ENCODE assay signal across 9 mouse cellular contexts in the genomic region with DNA sequence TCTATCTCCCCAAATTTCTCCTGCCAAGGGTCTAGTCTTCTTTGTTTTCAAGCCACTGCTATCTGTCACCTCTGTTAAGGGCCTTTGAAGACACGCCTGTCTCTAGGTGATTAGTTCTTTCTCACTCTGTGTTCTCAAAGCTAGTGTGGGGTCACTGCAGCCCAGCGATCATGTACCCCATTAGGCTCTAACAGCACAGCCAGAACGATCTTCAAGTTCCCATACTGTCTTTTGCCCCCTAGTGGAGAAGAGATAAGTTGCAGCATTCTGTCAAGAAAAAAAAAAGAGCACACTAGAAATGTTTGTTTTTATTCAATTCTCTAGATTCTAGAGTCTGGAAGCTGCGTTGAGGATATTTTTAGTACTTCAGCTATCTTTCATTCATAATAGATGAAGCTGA.
DNase-seq lines count a peak whose midpoint lies in the region; ATAC-seq lines count a peak whose summit lies in the region.
"Had no signal": no experiment of that assay in that cellular context is flagged by ENCODE, and none has a peak within 500 bp of the region (broad histone marks: within the 10 kb centered on the region; RNA-seq: fewer than 3 reads in every experiment).

No protein-coding gene starts in this region.

- no peak overlapping the region for H3K4me3 ChIP-seq in hindbrain, embryonic 14.5 days (replicated peaks; ENCODE audit: low read length)
- no peak overlapping the region for H3K4me3 ChIP-seq in hindbrain, embryonic 13.5 days
- H3K4me3 ChIP-seq: embryonic facial prominence, embryonic 15.5 days; limb, embryonic 13.5 days had no signal

- no peak for ATAC-seq in hindbrain, embryonic 14.5 days (ENCODE audit: low FRiP score)
- no peak for ATAC-seq in hindbrain, embryonic 13.5 days (ENCODE audit: low FRiP score)

- peak; percentile 63 for DNase-seq in hindbrain, embryonic 14.5 days (ENCODE audit: low spot score)
- DNase-seq in thymus, postnatal 0 days (ENCODE audit: low spot score), result peak; percentile 15
- no peak for DNase-seq in thymus, postnatal 25 days
- peak; percentile 16 for DNase-seq in embryo, embryonic 11.5 days (ENCODE audit: low read depth, low spot score)
- no peak for DNase-seq in frontal cortex, postnatal 10 days (ENCODE audit: low spot score in 2 of 2)
- DNase-seq in urinary bladder, postnatal 14 days (ENCODE audit: low spot score), result no peak

- 38% methylated on average over 4 of the region's 4 CpGs for WGBS in hindbrain, embryonic 14.5 days
- WGBS in hindbrain, embryonic 13.5 days, result 33% methylated on average over 4 of the region's 4 CpGs

- H3K27ac ChIP-seq in hindbrain, embryonic 14.5 days, result no peak overlapping the region
- no peak overlapping the region for H3K27ac ChIP-seq in hindbrain, embryonic 13.5 days
- H3K27ac ChIP-seq: embryonic facial prominence, embryonic 15.5 days; limb, embryonic 13.5 days had no signal

- no peaks in the 10 kb centered on the region for H3K9me3 ChIP-seq in hindbrain, embryonic 14.5 days (ENCODE audit: control insufficient read depth, low read length)
- H3K9me3 ChIP-seq in hindbrain, embryonic 13.5 days, result no peaks in the 10 kb centered on the region
- H3K9me3 ChIP-seq: embryonic facial prominence, embryonic 15.5 days; limb, embryonic 13.5 days had no signal

- no peaks in the 10 kb centered on the region for H3K27me3 ChIP-seq in hindbrain, embryonic 14.5 days (ENCODE audit: control insufficient read depth, insufficient read depth, low read length)
- no peaks in the 10 kb centered on the region for H3K27me3 ChIP-seq in hindbrain, embryonic 13.5 days
- H3K27me3 ChIP-seq: embryonic facial prominence, embryonic 15.5 days; limb, embryonic 13.5 days had no signal

- no peak overlapping the region for H3K4me2 ChIP-seq in hindbrain, embryonic 14.5 days (replicated peaks)
- no peak overlapping the region for H3K4me2 ChIP-seq in hindbrain, embryonic 13.5 days
- H3K4me2 ChIP-seq: embryonic facial prominence, embryonic 15.5 days; limb, embryonic 13.5 days had no signal

- 0 out of 2 replicates have a peak, but pooled peaks cover 5% of the 10 kb centered on the region for H3K4me1 ChIP-seq in hindbrain, embryonic 14.5 days (replicated peaks; ENCODE audit: control insufficient read depth, insufficient read depth, low read length)
- H3K4me1 ChIP-seq in hindbrain, embryonic 13.5 days (replicated peaks), result peaks cover 6% of the 10 kb centered on the region; the same call in 1 of the 2 replicates
- H3K4me1 ChIP-seq: embryonic facial prominence, embryonic 15.5 days; limb, embryonic 13.5 days had no signal

- no peak overlapping the region for H3K9ac ChIP-seq in hindbrain, embryonic 14.5 days
- no peak overlapping the region for H3K9ac ChIP-seq in hindbrain, embryonic 13.5 days
- H3K9ac ChIP-seq: embryonic facial prominence, embryonic 15.5 days; limb, embryonic 13.5 days had no signal

- no peaks in the 10 kb centered on the region for H3K36me3 ChIP-seq in hindbrain, embryonic 14.5 days (replicated peaks; ENCODE audit: control insufficient read depth, insufficient read depth)
- H3K36me3 ChIP-seq in hindbrain, embryonic 13.5 days, result no peaks in the 10 kb centered on the region
- H3K36me3 ChIP-seq: embryonic facial prominence, embryonic 15.5 days; limb, embryonic 13.5 days had no signal

Comparison
In these comparisons a context has a peak if more than half of its experiments do, and no peak if none do; other contexts are left out.
1. DNase-seq: peak in hindbrain, embryonic 14.5 days (single experiment), thymus, postnatal 0 days (single experiment) and embryo, embryonic 11.5 days (single experiment); none in thymus, postnatal 25 days (single experiment), frontal cortex, postnatal 10 days (0 of 2) and urinary bladder, postnatal 14 days (single experiment).